Mouse (Mus musculus): ENCODE results near the gene Prdm11. TPM values are rescaled to one million over a fixed set of nuclear protein-coding genes. Genes with fewer than 3 reads are reported as not detected.

Gene Prdm11
- polyA plus RNA-seq, 1 experiment from 2014 or later, result 8.0 TPM

- no peak overlapping the region for H3K4me2 ChIP-seq (replicated peaks; ENCODE audit: low read depth, low read length)
- H3K9me3 ChIP-seq (ENCODE audit: control insufficient read depth, low read depth, low read length), result no peaks in the 10 kb centered on the region
- WGBS, result 72% methylated on average over 14 of the region's 14 CpGs
- no peaks in the 10 kb centered on the region for H3K27me3 ChIP-seq (ENCODE audit: control insufficient read depth, insufficient read depth, low read length)
- H3K4me3 ChIP-seq (ENCODE audit: low read depth, low read length), result no peak overlapping the region
- peaks cover 71% of the 10 kb centered on the region for H3K36me3 ChIP-seq (ENCODE audit: control insufficient read depth, insufficient read depth, low read length)
- H3K27ac ChIP-seq (ENCODE audit: low read length), result no peak overlapping the region
- H3K9ac ChIP-seq (replicated peaks; ENCODE audit: low read depth, low read length), result no peak overlapping the region
- no peak for ATAC-seq (ENCODE audit: insufficient number of reproducible peaks, insufficient read depth, low FRiP score, low read depth)
- H3K4me1 ChIP-seq (ENCODE audit: control insufficient read depth, insufficient read depth, low read length), result no peaks in the 10 kb centered on the region
Observed at GRCm38 (mm10) chr2:92975031-92975790, 70.8 kb downstream of the Prdm11 start.

GRCm38 (mm10) chr2:92973646-92974045 is 72.3 kb downstream of the Prdm11 start:
- Histone ChIP-seq H3K4me2 (replicated peaks; ENCODE audit: low read depth, low read length) (no peak overlapping the region), H3K9me3 (ENCODE audit: control insufficient read depth, low read depth, low read length) (no peaks in the 10 kb centered on the region), H3K9ac (replicated peaks; ENCODE audit: low read depth, low read length) (no peak overlapping the region), H3K4me1 (ENCODE audit: control insufficient read depth, insufficient read depth, low read length) (no peaks in the 10 kb centered on the region), H3K4me3 (ENCODE audit: low read depth, low read length) (no peak overlapping the region), H3K27me3 (ENCODE audit: control insufficient read depth, insufficient read depth, low read length) (no peaks in the 10 kb centered on the region), H3K36me3 (ENCODE audit: control insufficient read depth, insufficient read depth, low read length) (peaks cover 61% of the 10 kb centered on the region), H3K27ac (ENCODE audit: low read length) (no peak overlapping the region)
- no peak for ATAC-seq (ENCODE audit: insufficient number of reproducible peaks, insufficient read depth, low FRiP score, low read depth)
- WGBS, result 95% methylated on average over 20 of the region's 20 CpGs

- Histone ChIP-seq H3K36me3 (ENCODE audit: control insufficient read depth, insufficient read depth, low read length) (peaks cover 52% of the 10 kb centered on the region), H3K4me2 (replicated peaks; ENCODE audit: low read depth, low read length) (no peak overlapping the region), H3K27me3 (ENCODE audit: control insufficient read depth, insufficient read depth, low read length) (no peaks in the 10 kb centered on the region), H3K27ac (ENCODE audit: low read length) (no peak overlapping the region), H3K4me3 (ENCODE audit: low read depth, low read length) (no peak overlapping the region), H3K9ac (replicated peaks; ENCODE audit: low read depth, low read length) (no peak overlapping the region), H3K4me1 (ENCODE audit: control insufficient read depth, insufficient read depth, low read length) (peaks cover 6% of the 10 kb centered on the region), H3K9me3 (ENCODE audit: control insufficient read depth, low read depth, low read length) (no peaks in the 10 kb centered on the region)
- 92% methylated on average over 17 of the region's 17 CpGs for WGBS
- no peak for ATAC-seq (ENCODE audit: insufficient number of reproducible peaks, insufficient read depth, low FRiP score, low read depth)
Observed at GRCm38 (mm10) chr2:92972071-92972470, 73.9 kb downstream of the Prdm11 start.

GRCm38 (mm10) chr2:92971536-92971935 is 74.4 kb downstream of the Prdm11 start:
- H3K4me1 ChIP-seq (ENCODE audit: control insufficient read depth, insufficient read depth, low read length), result peaks cover 8% of the 10 kb centered on the region
- no peaks in the 10 kb centered on the region for H3K27me3 ChIP-seq (ENCODE audit: control insufficient read depth, insufficient read depth, low read length)
- peaks cover 48% of the 10 kb centered on the region for H3K36me3 ChIP-seq (ENCODE audit: control insufficient read depth, insufficient read depth, low read length)
- H3K9me3 ChIP-seq (ENCODE audit: control insufficient read depth, low read depth, low read length), result no peaks in the 10 kb centered on the region
- H3K9ac ChIP-seq (replicated peaks; ENCODE audit: low read depth, low read length), result no peak overlapping the region
- no peak for ATAC-seq (ENCODE audit: insufficient number of reproducible peaks, insufficient read depth, low FRiP score, low read depth)
- no peak overlapping the region for H3K4me2 ChIP-seq (replicated peaks; ENCODE audit: low read depth, low read length)
- 85% methylated on average over 8 of the region's 8 CpGs for WGBS
- no peak overlapping the region for H3K4me3 ChIP-seq (ENCODE audit: low read depth, low read length)
- H3K27ac ChIP-seq (ENCODE audit: low read length), result no peak overlapping the region

GRCm38 (mm10) chr2:92971069-92971468 is 74.9 kb downstream of the Prdm11 start:
- Histone ChIP-seq H3K27ac (ENCODE audit: low read length) (no peak overlapping the region), H3K4me1 (ENCODE audit: control insufficient read depth, insufficient read depth, low read length) (peaks cover 8% of the 10 kb centered on the region), H3K4me2 (replicated peaks; ENCODE audit: low read depth, low read length) (no peak overlapping the region), H3K36me3 (ENCODE audit: control insufficient read depth, insufficient read depth, low read length) (peaks cover 43% of the 10 kb centered on the region), H3K9me3 (ENCODE audit: control insufficient read depth, low read depth, low read length) (no peaks in the 10 kb centered on the region), H3K27me3 (ENCODE audit: control insufficient read depth, insufficient read depth, low read length) (no peaks in the 10 kb centered on the region), H3K4me3 (ENCODE audit: low read depth, low read length) (no peak overlapping the region), H3K9ac (replicated peaks; ENCODE audit: low read depth, low read length) (no peak overlapping the region)
- 71% methylated on average over 9 of the region's 9 CpGs for WGBS
- ATAC-seq (ENCODE audit: insufficient number of reproducible peaks, insufficient read depth, low FRiP score, low read depth), result no peak

GRCm38 (mm10) chr2:92967839-92968166 is 78.2 kb downstream of the Prdm11 start:
- Histone ChIP-seq H3K4me3 (ENCODE audit: low read depth, low read length) (no peak overlapping the region), H3K27ac (ENCODE audit: low read length) (peak overlapping the region; percentile 40; the same call in 1 of the 2 replicates), H3K9me3 (ENCODE audit: control insufficient read depth, low read depth, low read length) (no peaks in the 10 kb centered on the region), H3K4me1 (ENCODE audit: control insufficient read depth, insufficient read depth, low read length) (peaks cover 8% of the 10 kb centered on the region), H3K36me3 (ENCODE audit: control insufficient read depth, insufficient read depth, low read length) (peaks cover 11% of the 10 kb centered on the region; the same call in 1 of the 2 replicates), H3K9ac (replicated peaks; ENCODE audit: low read depth, low read length) (no peak overlapping the region), H3K4me2 (replicated peaks; ENCODE audit: low read depth, low read length) (no peak overlapping the region), H3K27me3 (ENCODE audit: control insufficient read depth, insufficient read depth, low read length) (no peaks in the 10 kb centered on the region)
- WGBS, result 31% methylated on average over 4 of the region's 4 CpGs
- ATAC-seq (ENCODE audit: insufficient number of reproducible peaks, insufficient read depth, low FRiP score, low read depth), result no peak

- peaks cover 8% of the 10 kb centered on the region for H3K4me1 ChIP-seq (ENCODE audit: control insufficient read depth, insufficient read depth, low read length)
- WGBS, result 16% methylated on average over 10 of the region's 10 CpGs
- peaks cover 6% of the 10 kb centered on the region; the same call in 1 of the 2 replicates for H3K36me3 ChIP-seq (ENCODE audit: control insufficient read depth, insufficient read depth, low read length)
- H3K4me2 ChIP-seq (replicated peaks; ENCODE audit: low read depth, low read length), result no peak overlapping the region
- H3K9ac ChIP-seq (replicated peaks; ENCODE audit: low read depth, low read length), result no peak overlapping the region
- H3K4me3 ChIP-seq (ENCODE audit: low read depth, low read length), result no peak overlapping the region
- H3K27ac ChIP-seq (ENCODE audit: low read length), result peak overlapping the region; percentile 40; the same call in 1 of the 2 replicates
- peak; percentile 68; the same call in 1 of the 2 replicates for ATAC-seq (ENCODE audit: insufficient number of reproducible peaks, insufficient read depth, low FRiP score, low read depth)
- H3K27me3 ChIP-seq (ENCODE audit: control insufficient read depth, insufficient read depth, low read length), result no peaks in the 10 kb centered on the region
- no peaks in the 10 kb centered on the region for H3K9me3 ChIP-seq (ENCODE audit: control insufficient read depth, low read depth, low read length)
Observed at GRCm38 (mm10) chr2:92967032-92967838, 78.7 kb downstream of the Prdm11 start.

GRCm38 (mm10) chr2:92966257-92966656 is 79.7 kb downstream of the Prdm11 start:
- Histone ChIP-seq H3K4me2 (replicated peaks; ENCODE audit: low read depth, low read length) (no peak overlapping the region), H3K9me3 (ENCODE audit: control insufficient read depth, low read depth, low read length) (no peaks in the 10 kb centered on the region), H3K27me3 (ENCODE audit: control insufficient read depth, insufficient read depth, low read length) (no peaks in the 10 kb centered on the region), H3K4me1 (ENCODE audit: control insufficient read depth, insufficient read depth, low read length) (peaks cover 8% of the 10 kb centered on the region), H3K36me3 (ENCODE audit: control insufficient read depth, insufficient read depth, low read length) (peaks cover 6% of the 10 kb centered on the region; the same call in 1 of the 2 replicates), H3K9ac (replicated peaks; ENCODE audit: low read depth, low read length) (no peak overlapping the region), H3K4me3 (ENCODE audit: low read depth, low read length) (no peak overlapping the region), H3K27ac (ENCODE audit: low read length) (no peak overlapping the region; the same call in 1 of the 2 replicates)
- ATAC-seq (ENCODE audit: insufficient number of reproducible peaks, insufficient read depth, low FRiP score, low read depth), result no peak
- WGBS, result 53% methylated on average over 8 of the region's 8 CpGs
